Comparison of ENCODE assay signal across 33 mouse cellular contexts in the genomic region with DNA sequence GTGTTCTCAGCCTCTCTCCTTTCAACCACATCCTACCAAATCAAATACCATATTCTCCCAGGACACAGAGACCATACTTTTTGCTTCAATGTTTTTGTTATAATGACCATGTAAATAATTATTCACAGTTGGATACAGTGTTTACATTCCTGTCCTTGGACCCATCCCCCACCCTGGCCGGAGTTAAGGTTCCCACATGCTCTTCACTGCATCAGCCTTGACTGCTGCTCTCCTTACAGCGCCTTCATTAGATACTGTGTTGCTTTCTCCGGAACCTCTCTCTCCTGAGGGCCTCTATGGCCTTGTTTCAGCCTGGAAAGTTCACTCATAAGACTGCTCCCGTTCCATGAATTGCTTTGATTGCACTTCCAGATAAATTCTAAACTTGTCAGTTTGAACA. TPM values are rescaled to one million over a fixed set of nuclear protein-coding genes. Genes with fewer than 3 reads are reported as not detected.
DNase-seq lines count a peak whose midpoint lies in the region; ATAC-seq and TF ChIP-seq lines count a peak whose summit lies in the region.
"Had no signal": no experiment of that assay in that cellular context is flagged by ENCODE, and none has a peak within 500 bp of the region (broad histone marks: within the 10 kb centered on the region; RNA-seq: fewer than 3 reads in every experiment).

No protein-coding gene starts in this region.

- peak; percentile 56 for ATAC-seq in intestine, embryonic 15.5 days
- no peak for ATAC-seq in intestine, postnatal 0 days
- ATAC-seq in stomach, embryonic 16.5 days (ENCODE audit: insufficient read depth, low FRiP score): peak; percentile 49; the same call in 1 of the 2 replicates
- ATAC-seq: activated CD4-positive, CD25-positive, alpha-beta regulatory T cell, adult 4 months; forebrain, embryonic 15.5 days had no signal

- no peak overlapping the region for H3K27ac ChIP-seq in intestine, embryonic 15.5 days
- no peak overlapping the region for H3K27ac ChIP-seq in intestine, postnatal 0 days (ENCODE audit: low read depth, low read length)
- no peak overlapping the region for H3K27ac ChIP-seq in stomach, embryonic 16.5 days (ENCODE audit: low read length)
- H3K27ac ChIP-seq: embryonic facial prominence, embryonic 10.5 days; embryonic facial prominence, embryonic 13.5 days; forebrain, embryonic 12.5 days; forebrain, embryonic 15.5 days; hindbrain, embryonic 12.5 days; hindbrain, embryonic 15.5 days had no signal

- no peak for TF ChIP-seq CTCF in intestine, postnatal 0 days (IDR thresholded peaks at IDR 0.05; ENCODE audit: low read depth)

- H3K4me3 ChIP-seq in intestine, embryonic 15.5 days (replicated peaks): no peak overlapping the region
- no peak overlapping the region for H3K4me3 ChIP-seq in intestine, postnatal 0 days (ENCODE audit: low read depth, low read length)
- H3K4me3 ChIP-seq in stomach, embryonic 16.5 days (replicated peaks; ENCODE audit: low read length): no peak overlapping the region
- H3K4me3 ChIP-seq: embryonic facial prominence, embryonic 10.5 days; embryonic facial prominence, embryonic 13.5 days; erythroblast, embryonic 14.5 days; forebrain, embryonic 12.5 days; forebrain, embryonic 15.5 days; hindbrain, embryonic 12.5 days; hindbrain, embryonic 15.5 days had no signal

- WGBS in intestine, embryonic 15.5 days: 40% methylated on average over 4 of the region's 4 CpGs
- 50% methylated on average over 4 of the region's 4 CpGs for WGBS in intestine, postnatal 0 days
- 52% methylated on average over 4 of the region's 4 CpGs for WGBS in stomach, embryonic 16.5 days

- no peak overlapping the region for H3K4me2 ChIP-seq in intestine, embryonic 15.5 days (replicated peaks)
- no peak overlapping the region for H3K4me2 ChIP-seq in intestine, postnatal 0 days (replicated peaks; ENCODE audit: low read depth)
- H3K4me2 ChIP-seq in stomach, embryonic 16.5 days (ENCODE audit: low read depth, low read length): no peak overlapping the region
- H3K4me2 ChIP-seq: embryonic facial prominence, embryonic 13.5 days; forebrain, embryonic 12.5 days; forebrain, embryonic 15.5 days; heart, embryonic 11.5 days; hindbrain, embryonic 12.5 days; hindbrain, embryonic 15.5 days had no signal

- peak; percentile 72 for DNase-seq in heart, adult 11 months
- DNase-seq in heart, adult 18-20 months: no peak
- peak; percentile 29 for DNase-seq in lung, postnatal 10 days
- no peak for DNase-seq in lung, adult 18-20 months
- no peak for DNase-seq in layer of hippocampus, adult 11-12 months (ENCODE audit: low spot score)
- DNase-seq: adrenal gland, adult 8-10 months; adrenal gland, postnatal 25 days; cerebellum, adult 11-12 months; cerebellum, adult 8-10 months; cerebellum, postnatal 10 days; cerebellum, postnatal 36 days; embryo, embryonic 11 days; gastrocnemius, postnatal 10 days; gastrocnemius, postnatal 36 days had no signal

- H3K4me1 ChIP-seq in intestine, embryonic 15.5 days (replicated peaks): peaks cover 5% of the 10 kb centered on the region; the same call in 1 of the 2 replicates
- H3K4me1 ChIP-seq in intestine, postnatal 0 days (replicated peaks; ENCODE audit: control insufficient read depth, insufficient read depth, low read length): no peaks in the 10 kb centered on the region
- no peaks in the 10 kb centered on the region for H3K4me1 ChIP-seq in stomach, embryonic 16.5 days (ENCODE audit: control insufficient read depth, insufficient read depth, low read length)
- H3K4me1 ChIP-seq: forebrain, embryonic 12.5 days; forebrain, embryonic 15.5 days; hindbrain, embryonic 12.5 days; hindbrain, embryonic 15.5 days had no signal

- no peak overlapping the region for H3K9ac ChIP-seq in intestine, embryonic 15.5 days
- H3K9ac ChIP-seq in intestine, postnatal 0 days (ENCODE audit: low read depth, low read length): no peak overlapping the region
- H3K9ac ChIP-seq in stomach, embryonic 16.5 days (ENCODE audit: low read length): no peak overlapping the region
- H3K9ac ChIP-seq: embryonic facial prominence, embryonic 13.5 days; forebrain, embryonic 12.5 days; forebrain, embryonic 15.5 days; hindbrain, embryonic 12.5 days; hindbrain, embryonic 15.5 days had no signal

- no peaks in the 10 kb centered on the region for H3K36me3 ChIP-seq in intestine, embryonic 15.5 days
- H3K36me3 ChIP-seq in intestine, postnatal 0 days (ENCODE audit: control insufficient read depth, insufficient read depth): no peaks in the 10 kb centered on the region
- no peaks in the 10 kb centered on the region for H3K36me3 ChIP-seq in stomach, embryonic 16.5 days (ENCODE audit: control insufficient read depth, insufficient read depth, low read length)
- H3K36me3 ChIP-seq: embryonic facial prominence, embryonic 10.5 days; embryonic facial prominence, embryonic 13.5 days; forebrain, embryonic 12.5 days; forebrain, embryonic 15.5 days; hindbrain, embryonic 12.5 days; hindbrain, embryonic 15.5 days had no signal

- no peaks in the 10 kb centered on the region for H3K27me3 ChIP-seq in intestine, embryonic 15.5 days (replicated peaks)
- no peaks in the 10 kb centered on the region for H3K27me3 ChIP-seq in intestine, postnatal 0 days (replicated peaks; ENCODE audit: control insufficient read depth, insufficient read depth, low read length)
- H3K27me3 ChIP-seq in stomach, embryonic 16.5 days (ENCODE audit: control insufficient read depth, insufficient read depth, low read length): no peaks in the 10 kb centered on the region
- H3K27me3 ChIP-seq: embryonic facial prominence, embryonic 13.5 days; forebrain, embryonic 12.5 days; forebrain, embryonic 15.5 days; hindbrain, embryonic 12.5 days; hindbrain, embryonic 15.5 days had no signal

- H3K9me3 ChIP-seq in intestine, embryonic 15.5 days: no peaks in the 10 kb centered on the region
- H3K9me3 ChIP-seq in intestine, postnatal 0 days (ENCODE audit: control insufficient read depth): no peaks in the 10 kb centered on the region
- no peaks in the 10 kb centered on the region for H3K9me3 ChIP-seq in stomach, embryonic 16.5 days (replicated peaks; ENCODE audit: control insufficient read depth, low read length)
- H3K9me3 ChIP-seq: embryonic facial prominence, embryonic 10.5 days; embryonic facial prominence, embryonic 13.5 days; forebrain, embryonic 12.5 days; forebrain, embryonic 15.5 days; hindbrain, embryonic 12.5 days; hindbrain, embryonic 15.5 days had no signal

RNA-seq across cellular contexts. Expression of gene Cxcr1, which starts 18.7 kb away (rescaled TPM):
- not detected for total RNA-seq in heart, adult 18-20 months (2021)
- not detected in 2 replicates for polyA plus RNA-seq in intestine, embryonic 15.5 days (2015; fragmentation: Nextera tagmentation; extraction: Ambion mirVana)
- not detected in 2 replicates for polyA plus RNA-seq in intestine, postnatal 0 days (2015; fragmentation: Nextera tagmentation; extraction: Ambion mirVana)
- not detected in 2 replicates for polyA plus RNA-seq in stomach, embryonic 16.5 days (2015; fragmentation: Nextera tagmentation; extraction: Ambion mirVana)
- total RNA-seq: adrenal gland, postnatal 25 days; ES-E14; gastrocnemius, postnatal 10 days; gastrocnemius, postnatal 36 days; granulocyte monocyte progenitor cell, adult 5-6 weeks; heart, postnatal 25 days had no signal
- polyA plus RNA-seq: activated CD4-positive, CD25-positive, alpha-beta regulatory T cell, adult 4 months; brain, embryonic 14.5 days; cortical plate, adult 2 months; embryonic facial prominence, embryonic 10.5 days; embryonic facial prominence, embryonic 13.5 days; erythroblast, embryonic 14.5 days; forebrain, embryonic 12.5 days; forebrain, embryonic 15.5 days; heart, embryonic 11.5 days; heart, embryonic 14.5 days; heart, postnatal 0 days; hindbrain, embryonic 12.5 days; hindbrain, embryonic 15.5 days had no signal

RNA-seq across cellular contexts. Expression of gene Cxcr2, which starts 21.9 kb away (rescaled TPM):
- total RNA-seq in heart, adult 18-20 months (2021): under 1 TPM in 1 of 2 experiments, not detected in 1; 0.44 TPM
- 0.24 and 0.35 TPM in 2 replicates for polyA plus RNA-seq in intestine, embryonic 15.5 days (2015; fragmentation: Nextera tagmentation; extraction: Ambion mirVana)
- polyA plus RNA-seq in intestine, postnatal 0 days (2015; fragmentation: Nextera tagmentation; extraction: Ambion mirVana): 0.07 TPM in 2 replicates
- polyA plus RNA-seq in stomach, embryonic 16.5 days (2015; fragmentation: Nextera tagmentation; extraction: Ambion mirVana): 0.52 and 0.94 TPM in 2 replicates
- total RNA-seq: adrenal gland, postnatal 25 days; gastrocnemius, postnatal 36 days had no signal
- polyA plus RNA-seq: cortical plate, adult 2 months; forebrain, embryonic 12.5 days; heart, embryonic 14.5 days; hindbrain, embryonic 12.5 days had no signal

RNA-seq across cellular contexts. Expression of gene Rufy4, which starts 50.4 kb away (rescaled TPM):
- under 1 TPM; 0.84 to 0.95 TPM for total RNA-seq in heart, adult 18-20 months (2021)
- polyA plus RNA-seq in intestine, embryonic 15.5 days (2015; fragmentation: Nextera tagmentation; extraction: Ambion mirVana): 0.18 and 0.34 TPM in 2 replicates
- 0.10 TPM in 1 of 2 replicates, not detected in the other for polyA plus RNA-seq in intestine, postnatal 0 days (2015; fragmentation: Nextera tagmentation; extraction: Ambion mirVana)
- 0.25 and 0.44 TPM in 2 replicates for polyA plus RNA-seq in stomach, embryonic 16.5 days (2015; fragmentation: Nextera tagmentation; extraction: Ambion mirVana)
- total RNA-seq: ES-E14 had no signal
- polyA plus RNA-seq: activated CD4-positive, CD25-positive, alpha-beta regulatory T cell, adult 4 months; cortical plate, adult 2 months; erythroblast, embryonic 14.5 days had no signal

RNA-seq across cellular contexts. Expression of gene Tns1, which starts 51.5 kb away (rescaled TPM):
- 100 to 1,000 TPM; 636 to 666 TPM for total RNA-seq in heart, adult 18-20 months (2021)
- polyA plus RNA-seq in intestine, embryonic 15.5 days (2015; fragmentation: Nextera tagmentation; extraction: Ambion mirVana): 23.1 and 29.1 TPM in 2 replicates
- 20.0 and 21.5 TPM in 2 replicates for polyA plus RNA-seq in intestine, postnatal 0 days (2015; fragmentation: Nextera tagmentation; extraction: Ambion mirVana)
- polyA plus RNA-seq in stomach, embryonic 16.5 days (2015; fragmentation: Nextera tagmentation; extraction: Ambion mirVana): 42.1 and 45.0 TPM in 2 replicates

Comparison
In these comparisons a context has a peak if more than half of its experiments do, and no peak if none do; other contexts are left out.
1. DNase-seq: peak in heart, adult 11 months (single experiment) and lung, postnatal 10 days (single experiment); none in heart, adult 18-20 months (0 of 2), lung, adult 18-20 months (0 of 2) and layer of hippocampus, adult 11-12 months (single experiment).